Mouse (Mus musculus): ENCODE measurements around the gene Tm6sf1. TPM values are rescaled to one million over a fixed set of nuclear protein-coding genes. Genes with fewer than 3 reads are reported as not detected.
A peak's percentile ranks its signal among the peaks of the same experiment; 100 is the strongest.

Tm6sf1 gene
- polyA plus RNA-seq, 1 experiment from 2014 or later = 13.4 TPM

DNA sequence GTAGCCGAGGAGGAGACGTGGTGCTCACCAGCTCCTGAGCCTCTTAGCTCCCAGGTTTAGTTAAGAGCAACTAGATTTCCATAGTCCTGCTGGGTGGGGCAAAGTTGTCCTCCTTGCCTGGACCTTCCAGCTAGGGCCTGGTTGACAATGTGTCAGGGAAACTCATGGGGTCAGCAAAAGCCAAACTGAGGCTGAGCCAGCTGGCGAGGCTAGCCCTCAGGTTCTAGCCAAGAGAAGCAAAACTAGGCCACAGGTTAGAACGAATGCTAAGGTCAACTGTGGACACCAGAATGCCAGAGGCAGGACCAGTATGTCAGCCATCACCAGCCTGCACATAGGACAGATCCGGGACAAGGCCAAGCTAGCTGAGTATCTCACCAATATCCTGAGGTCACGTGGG lies 17.4 kb upstream of the Tm6sf1 start:
- ATAC-seq (ENCODE audit: low read depth) = no peak
- WGBS = 88% methylated on average over 6 of the region's 6 CpGs

DNA sequence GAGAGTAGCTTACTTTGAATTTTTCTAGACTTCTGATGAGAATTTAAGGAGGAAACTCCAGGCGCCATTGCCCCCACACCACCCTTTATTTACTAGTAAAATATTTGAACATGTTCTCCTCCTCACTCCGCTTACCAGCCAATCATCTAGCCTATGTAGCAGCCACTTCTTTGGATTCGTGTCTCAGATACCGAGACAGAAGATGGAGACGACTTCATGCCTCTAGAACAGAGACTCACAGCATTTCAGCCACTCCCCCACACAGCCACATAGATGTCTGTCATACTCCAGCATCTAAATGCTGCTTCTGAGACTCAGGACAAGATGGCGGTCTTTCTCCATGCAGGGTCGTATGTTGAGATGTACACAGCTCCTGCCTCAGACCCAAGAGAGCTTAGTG lies 16.7 kb upstream of the Tm6sf1 start:
- ATAC-seq (ENCODE audit: low read depth) = no peak
- 89% methylated on average over 7 of the region's 7 CpGs for WGBS
- Histone ChIP-seq H3K4me3 (no peak overlapping the region), H3K4me2 (no peak overlapping the region), H3K9ac (no peak overlapping the region), H3K36me3 (no peaks in the 10 kb centered on the region), H3K9me3 (no peaks in the 10 kb centered on the region), H3K27ac (replicated peaks) (no peak overlapping the region), H3K27me3 (no peaks in the 10 kb centered on the region), H3K4me1 (replicated peaks) (peaks cover 8% of the 10 kb centered on the region)

More for the DNA sequence above, 17.4 kb upstream of the Tm6sf1 start:
- no peaks in the 10 kb centered on the region for H3K36me3 ChIP-seq
- H3K4me3 ChIP-seq = no peak overlapping the region
- H3K27ac ChIP-seq (replicated peaks) = no peak overlapping the region
- no peaks in the 10 kb centered on the region for H3K9me3 ChIP-seq
- H3K4me2 ChIP-seq = no peak overlapping the region
- H3K27me3 ChIP-seq = no peaks in the 10 kb centered on the region
- no peak overlapping the region for H3K9ac ChIP-seq
- 0 out of 2 replicates have a peak, but pooled peaks cover 2% of the 10 kb centered on the region for H3K4me1 ChIP-seq (replicated peaks)

DNA sequence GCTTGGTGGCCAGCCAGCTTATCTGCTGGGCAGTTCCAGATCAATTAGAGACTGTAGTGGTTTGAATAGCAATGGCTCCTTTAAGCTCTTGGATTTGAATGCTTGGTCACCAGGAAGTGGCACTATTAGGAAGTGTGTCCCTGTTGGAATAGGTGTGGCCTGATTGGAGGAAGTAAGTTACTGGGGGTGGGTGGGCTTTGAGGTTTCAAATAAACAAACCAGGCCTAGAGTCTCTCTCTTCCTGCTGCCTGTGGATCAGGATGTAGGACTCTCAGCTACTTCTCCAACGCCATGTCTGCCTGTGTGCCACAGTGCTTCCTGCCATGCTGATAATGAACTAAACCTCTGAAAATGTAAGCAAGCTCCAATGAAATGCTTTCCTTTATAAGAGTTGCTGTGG lies 15.8 kb upstream of the Tm6sf1 start:
- Histone ChIP-seq H3K9ac (no peak overlapping the region), H3K4me3 (no peak overlapping the region), H3K9me3 (no peaks in the 10 kb centered on the region), H3K27me3 (no peaks in the 10 kb centered on the region), H3K4me1 (replicated peaks) (peaks cover 8% of the 10 kb centered on the region), H3K27ac (replicated peaks) (no peak overlapping the region), H3K36me3 (no peaks in the 10 kb centered on the region), H3K4me2 (no peak overlapping the region)
- ATAC-seq (ENCODE audit: low read depth) = no peak
- 84% methylated on average over 1 of the region's 1 CpGs for WGBS

DNA sequence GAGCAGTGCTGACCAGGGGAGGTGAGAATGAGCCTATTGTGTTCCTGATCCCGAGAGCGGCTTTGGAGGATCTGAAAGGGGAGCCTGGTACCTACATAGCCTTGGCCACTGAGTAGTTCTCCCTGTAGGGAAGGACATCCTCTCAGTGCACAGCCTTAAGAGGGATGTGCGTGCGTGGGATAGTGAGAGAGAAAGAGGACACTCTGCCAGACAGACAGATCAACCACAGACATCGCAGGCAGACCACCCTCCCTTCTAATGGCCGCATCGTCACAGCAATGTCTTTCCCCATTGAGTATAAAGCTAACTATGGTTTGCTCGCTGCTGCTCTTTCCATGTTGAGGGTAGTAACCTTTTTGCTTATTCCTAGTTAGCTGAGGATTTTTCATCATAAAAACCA lies 14.9 kb upstream of the Tm6sf1 start:
- Histone ChIP-seq H3K4me3 (no peak overlapping the region), H3K9ac (no peak overlapping the region), H3K27ac (replicated peaks) (no peak overlapping the region), H3K4me1 (replicated peaks) (peaks cover 8% of the 10 kb centered on the region), H3K36me3 (no peaks in the 10 kb centered on the region), H3K9me3 (no peaks in the 10 kb centered on the region), H3K27me3 (no peaks in the 10 kb centered on the region), H3K4me2 (no peak overlapping the region)
- ATAC-seq (ENCODE audit: low read depth) = no peak
- 79% methylated on average over 8 of the region's 8 CpGs for WGBS

DNA sequence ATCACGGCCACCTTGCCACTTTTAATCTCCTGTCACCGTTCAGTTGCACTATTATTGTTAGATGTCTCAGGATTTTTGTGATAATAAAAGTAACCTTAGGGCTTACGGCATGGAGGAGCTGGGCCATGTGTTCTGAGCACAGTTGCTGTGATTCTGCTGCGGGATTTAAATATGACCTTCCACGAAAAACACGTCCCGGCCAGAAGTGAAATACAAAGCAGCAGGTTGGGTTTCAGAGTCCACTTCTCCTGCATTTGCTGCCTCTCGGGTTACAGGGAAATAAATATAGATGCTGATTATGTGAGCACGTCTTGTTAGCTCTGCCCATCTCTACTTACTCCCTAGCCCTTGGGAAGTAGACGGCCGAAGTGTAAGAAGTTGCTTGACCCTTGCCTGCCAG lies 14.0 kb upstream of the Tm6sf1 start:
- 86% methylated on average over 11 of the region's 11 CpGs for WGBS
- Histone ChIP-seq H3K9me3 (no peaks in the 10 kb centered on the region), H3K9ac (no peak overlapping the region), H3K27ac (replicated peaks) (no peak overlapping the region), H3K4me1 (replicated peaks) (peaks cover 8% of the 10 kb centered on the region), H3K4me2 (no peak overlapping the region), H3K4me3 (no peak overlapping the region), H3K27me3 (no peaks in the 10 kb centered on the region), H3K36me3 (no peaks in the 10 kb centered on the region)
- no peak for ATAC-seq (ENCODE audit: low read depth)

DNA sequence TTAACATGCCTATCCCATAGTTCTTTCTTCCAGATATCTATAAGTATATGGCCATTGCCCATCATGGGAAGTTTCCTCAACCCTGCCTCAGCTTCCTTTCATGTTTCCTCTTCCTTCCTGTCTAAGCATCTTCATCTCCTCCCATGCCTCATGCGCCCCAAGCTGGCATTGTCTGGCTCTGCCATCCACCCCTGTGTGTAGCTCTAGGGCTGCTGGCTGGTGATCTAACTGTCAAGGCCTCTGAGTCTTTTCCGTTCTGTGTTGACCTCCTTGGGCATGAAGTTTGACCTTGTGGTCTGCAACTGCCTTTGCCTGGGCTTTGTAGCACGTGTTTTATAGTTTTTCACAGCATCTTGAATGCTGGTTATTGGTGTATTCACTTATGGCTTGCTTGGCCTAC lies 13.5 kb upstream of the Tm6sf1 start:
- Histone ChIP-seq H3K4me1 (replicated peaks) (peaks cover 8% of the 10 kb centered on the region), H3K36me3 (no peaks in the 10 kb centered on the region), H3K9ac (no peak overlapping the region), H3K27ac (replicated peaks) (no peak overlapping the region), H3K9me3 (no peaks in the 10 kb centered on the region), H3K4me3 (no peak overlapping the region), H3K4me2 (no peak overlapping the region), H3K27me3 (no peaks in the 10 kb centered on the region)
- ATAC-seq (ENCODE audit: low read depth) = no peak
- WGBS = 81% methylated on average over 3 of the region's 3 CpGs

DNA sequence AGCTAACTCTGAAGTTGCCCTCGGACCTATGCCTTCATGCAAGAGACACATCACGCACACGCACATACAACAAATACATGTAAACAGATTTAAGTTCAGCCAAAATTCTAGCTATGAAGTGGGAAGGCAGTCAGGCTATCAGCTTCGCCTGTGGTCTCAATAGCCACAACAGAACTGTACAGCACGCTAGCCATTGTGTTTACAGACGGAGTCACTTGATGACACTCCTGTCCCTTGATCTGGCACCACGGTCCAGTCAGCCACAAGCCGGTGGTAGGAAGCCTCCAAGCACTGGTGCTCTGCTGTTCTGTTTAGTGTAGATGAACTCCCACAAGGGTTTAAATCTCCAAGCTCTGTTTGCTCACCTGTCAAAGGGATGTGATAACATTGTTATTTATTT lies 12.8 kb upstream of the Tm6sf1 start:
- Histone ChIP-seq H3K27ac (replicated peaks) (no peak overlapping the region), H3K4me3 (no peak overlapping the region), H3K4me1 (replicated peaks) (peaks cover 8% of the 10 kb centered on the region), H3K4me2 (no peak overlapping the region), H3K36me3 (no peaks in the 10 kb centered on the region), H3K9me3 (no peaks in the 10 kb centered on the region), H3K27me3 (no peaks in the 10 kb centered on the region), H3K9ac (no peak overlapping the region)
- 88% methylated on average over 8 of the region's 8 CpGs for WGBS
- no peak for ATAC-seq (ENCODE audit: low read depth)

DNA sequence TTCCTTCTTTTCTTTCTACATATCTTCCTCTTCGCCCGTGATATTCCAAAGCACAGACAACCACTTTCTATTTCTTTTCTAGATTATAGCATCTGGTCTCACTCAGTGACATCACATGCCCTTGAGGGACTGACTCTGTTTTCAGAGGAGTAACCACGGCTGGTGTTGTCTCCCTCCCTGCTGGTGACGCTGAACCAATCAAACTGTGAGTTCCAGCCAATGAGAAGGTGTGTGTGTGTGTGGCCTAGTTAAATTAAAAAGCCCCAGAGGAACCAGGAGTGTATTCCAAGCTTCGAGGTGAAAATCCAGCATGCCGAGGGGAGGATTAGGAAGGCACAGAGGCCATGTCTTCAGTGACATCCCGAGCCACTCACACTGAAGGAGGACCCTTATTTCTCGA lies 11.8 kb upstream of the Tm6sf1 start:
- Histone ChIP-seq H3K27ac (replicated peaks) (no peak overlapping the region), H3K9me3 (no peaks in the 10 kb centered on the region), H3K4me2 (no peak overlapping the region), H3K4me3 (no peak overlapping the region), H3K36me3 (no peaks in the 10 kb centered on the region), H3K4me1 (replicated peaks) (peaks cover 8% of the 10 kb centered on the region), H3K27me3 (no peaks in the 10 kb centered on the region), H3K9ac (no peak overlapping the region)
- ATAC-seq (ENCODE audit: low read depth) = peak; percentile 79; the same call in 1 of the 2 replicates
- 44% methylated on average over 8 of the region's 8 CpGs for WGBS

DNA sequence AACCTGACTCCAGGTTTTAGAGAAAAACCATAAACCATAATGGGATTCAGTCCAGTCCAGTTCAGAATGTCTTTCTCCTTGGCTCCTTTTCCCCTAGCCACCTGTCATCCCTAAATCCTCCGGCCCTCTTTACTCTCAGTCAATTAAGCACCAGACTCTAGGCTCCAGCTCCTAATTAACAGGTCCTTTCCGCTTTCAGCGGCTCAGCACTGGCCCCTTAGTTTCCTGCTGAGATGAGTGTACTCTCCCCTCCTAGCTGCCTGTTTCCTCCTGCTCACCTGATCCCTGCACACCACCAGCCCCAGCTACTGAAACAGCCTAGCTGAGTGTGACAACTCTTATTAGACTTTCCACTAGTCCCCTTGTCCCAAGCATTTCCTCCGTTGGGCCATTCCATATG lies 11.0 kb upstream of the Tm6sf1 start:
- no peak overlapping the region for H3K4me3 ChIP-seq
- H3K27ac ChIP-seq (replicated peaks) = no peak overlapping the region
- no peaks in the 10 kb centered on the region for H3K9me3 ChIP-seq
- H3K9ac ChIP-seq = no peak overlapping the region
- WGBS = 26% methylated on average over 4 of the region's 4 CpGs
- 0 out of 2 replicates have a peak, but pooled peaks have one; percentile 32 for ATAC-seq (ENCODE audit: low read depth)
- H3K4me2 ChIP-seq = no peak overlapping the region
- H3K27me3 ChIP-seq = no peaks in the 10 kb centered on the region
- peaks cover 8% of the 10 kb centered on the region for H3K4me1 ChIP-seq (replicated peaks)
- no peaks in the 10 kb centered on the region for H3K36me3 ChIP-seq

DNA sequence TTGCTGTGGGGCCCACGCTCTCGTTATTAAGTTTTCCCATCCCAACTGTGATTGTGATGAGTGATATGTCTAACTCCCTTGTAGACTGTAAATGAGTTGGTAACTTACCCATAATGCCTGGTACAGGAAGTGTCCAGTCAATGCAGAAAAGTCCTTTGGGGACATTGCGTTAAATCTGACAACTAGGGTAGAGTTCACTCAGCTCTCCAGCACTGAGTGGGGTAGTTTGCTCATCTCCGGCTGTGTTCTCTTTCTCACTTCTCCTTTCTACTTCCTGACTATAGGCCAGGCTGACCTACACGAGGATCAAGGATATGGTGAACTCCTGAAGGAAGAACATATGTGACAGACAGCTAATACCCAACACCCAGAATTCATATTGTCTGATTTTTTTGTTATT lies 9.6 kb upstream of the Tm6sf1 start:
- H3K9ac ChIP-seq = no peak overlapping the region
- 90% methylated on average over 5 of the region's 5 CpGs for WGBS
- H3K9me3 ChIP-seq = no peaks in the 10 kb centered on the region
- H3K36me3 ChIP-seq = no peaks in the 10 kb centered on the region
- H3K27me3 ChIP-seq = no peaks in the 10 kb centered on the region
- peaks cover 9% of the 10 kb centered on the region for H3K4me1 ChIP-seq (replicated peaks)
- no peak overlapping the region for H3K27ac ChIP-seq (replicated peaks)
- no peak for ATAC-seq (ENCODE audit: low read depth)
- no peak overlapping the region for H3K4me3 ChIP-seq
- H3K4me2 ChIP-seq = no peak overlapping the region

DNA sequence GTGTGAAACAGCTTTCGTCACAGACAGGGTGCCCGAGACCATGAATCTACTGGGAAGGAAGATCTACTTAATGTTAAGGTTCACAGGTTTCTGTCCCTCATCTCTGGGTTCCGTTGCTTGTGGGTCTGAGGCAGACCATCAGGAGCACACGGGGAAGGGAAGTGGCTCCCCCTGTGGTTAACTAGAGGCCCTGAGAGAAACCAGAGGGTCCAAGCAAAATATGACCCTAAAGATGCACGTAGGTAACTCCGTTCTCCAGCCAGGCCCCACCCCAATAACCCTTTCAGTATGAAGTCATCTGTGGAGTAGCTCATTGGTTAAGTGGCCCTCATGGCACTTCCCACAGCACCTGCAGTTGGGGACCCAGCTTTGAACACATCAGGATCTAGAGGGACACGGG lies 9.2 kb upstream of the Tm6sf1 start:
- WGBS = 84% methylated on average over 7 of the region's 7 CpGs
- Histone ChIP-seq H3K9ac (no peak overlapping the region), H3K9me3 (no peaks in the 10 kb centered on the region), H3K4me1 (replicated peaks) (peaks cover 13% of the 10 kb centered on the region), H3K4me2 (no peak overlapping the region), H3K4me3 (no peak overlapping the region), H3K27ac (replicated peaks) (no peak overlapping the region), H3K27me3 (no peaks in the 10 kb centered on the region), H3K36me3 (no peaks in the 10 kb centered on the region)
- no peak for ATAC-seq (ENCODE audit: low read depth)

DNA sequence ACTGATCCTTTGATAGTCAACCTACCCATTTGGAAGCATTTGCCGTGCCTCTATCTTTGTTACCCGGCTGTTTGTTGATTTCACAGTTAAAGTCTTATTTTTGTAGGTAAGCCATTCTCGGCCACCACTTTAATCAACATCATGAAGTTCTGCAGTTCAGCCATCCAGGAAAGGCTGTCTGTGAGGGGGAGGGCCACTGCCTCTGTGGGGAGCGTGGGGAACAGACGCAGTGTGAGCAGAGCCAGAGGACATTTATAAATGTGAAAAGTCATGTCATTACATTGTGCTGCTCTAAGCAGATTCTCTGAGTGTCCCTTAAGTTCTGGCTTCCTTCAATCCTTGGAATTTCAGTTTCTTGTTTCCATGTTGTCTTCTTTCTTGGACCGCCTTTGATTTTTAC lies 8.6 kb upstream of the Tm6sf1 start:
- Histone ChIP-seq H3K27ac (replicated peaks) (no peak overlapping the region), H3K36me3 (no peaks in the 10 kb centered on the region), H3K27me3 (no peaks in the 10 kb centered on the region), H3K9ac (no peak overlapping the region), H3K4me1 (replicated peaks) (peaks cover 17% of the 10 kb centered on the region), H3K9me3 (no peaks in the 10 kb centered on the region), H3K4me2 (no peak overlapping the region), H3K4me3 (no peak overlapping the region)
- 79% methylated on average over 6 of the region's 6 CpGs for WGBS
- no peak for ATAC-seq (ENCODE audit: low read depth)

DNA sequence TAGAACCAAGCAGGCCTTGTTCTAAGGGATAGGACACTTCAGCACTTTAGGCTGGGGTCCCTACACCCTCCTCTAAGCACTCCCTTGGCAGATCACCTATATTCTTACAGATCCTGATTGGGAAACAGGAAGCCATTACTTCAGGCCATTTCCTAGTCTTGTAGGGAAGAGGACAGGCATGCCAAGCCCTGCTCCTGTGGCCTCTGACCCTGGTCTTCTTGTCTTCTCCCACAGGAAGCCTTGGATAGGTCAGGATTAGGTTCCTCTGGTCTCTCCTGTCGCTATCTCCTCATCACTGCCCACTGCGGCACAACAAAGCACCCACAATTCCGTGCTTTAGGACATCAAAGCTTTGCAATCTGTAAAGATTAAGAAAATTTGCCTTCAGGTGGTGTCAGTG lies 7.1 kb upstream of the Tm6sf1 start:
- WGBS = 87% methylated on average over 3 of the region's 3 CpGs
- Histone ChIP-seq H3K27ac (replicated peaks) (no peak overlapping the region), H3K4me2 (no peak overlapping the region), H3K9me3 (no peaks in the 10 kb centered on the region), H3K4me3 (no peak overlapping the region), H3K27me3 (0 out of 2 replicates have a peak, but pooled peaks cover 2% of the 10 kb centered on the region), H3K9ac (no peak overlapping the region), H3K4me1 (replicated peaks) (peaks cover 12% of the 10 kb centered on the region), H3K36me3 (no peaks in the 10 kb centered on the region)
- ATAC-seq (ENCODE audit: low read depth) = no peak
